Mouse (Mus musculus): Measurements from ENCODE around the gene St3gal3. TPM values are rescaled to one million over a fixed set of nuclear protein-coding genes. Genes with fewer than 3 reads are reported as not detected.

St3gal3 gene
- polyA plus RNA-seq, 1 experiment from 2014 or later, result 2.5 TPM

- no peaks in the 10 kb centered on the region for H3K9me3 ChIP-seq (replicated peaks; ENCODE audit: control insufficient read depth, low read length)
- no peak overlapping the region for H3K27ac ChIP-seq (ENCODE audit: low read length)
- no peaks in the 10 kb centered on the region for H3K27me3 ChIP-seq (ENCODE audit: control insufficient read depth, insufficient read depth, low read depth, low read length)
- H3K36me3 ChIP-seq (ENCODE audit: control insufficient read depth, insufficient read depth), result 0 out of 2 replicates have a peak, but pooled peaks cover 3% of the 10 kb centered on the region
- no peak overlapping the region for H3K4me3 ChIP-seq (ENCODE audit: low read depth, low read length)
- 56% methylated on average over 4 of the region's 4 CpGs for WGBS (ENCODE audit: insufficient replicate concordance)
- no peak for ATAC-seq (ENCODE audit: low read depth)
- H3K4me2 ChIP-seq (ENCODE audit: low read depth, low read length), result no peak overlapping the region
- H3K4me1 ChIP-seq (ENCODE audit: control insufficient read depth, low read depth, low read length), result no peaks in the 10 kb centered on the region
- no peak overlapping the region for H3K9ac ChIP-seq (ENCODE audit: low read depth, low read length)
Observed at GRCm38 (mm10) chr4:117957492-117957891, 177.2 kb downstream of the St3gal3 start.

DNA sequence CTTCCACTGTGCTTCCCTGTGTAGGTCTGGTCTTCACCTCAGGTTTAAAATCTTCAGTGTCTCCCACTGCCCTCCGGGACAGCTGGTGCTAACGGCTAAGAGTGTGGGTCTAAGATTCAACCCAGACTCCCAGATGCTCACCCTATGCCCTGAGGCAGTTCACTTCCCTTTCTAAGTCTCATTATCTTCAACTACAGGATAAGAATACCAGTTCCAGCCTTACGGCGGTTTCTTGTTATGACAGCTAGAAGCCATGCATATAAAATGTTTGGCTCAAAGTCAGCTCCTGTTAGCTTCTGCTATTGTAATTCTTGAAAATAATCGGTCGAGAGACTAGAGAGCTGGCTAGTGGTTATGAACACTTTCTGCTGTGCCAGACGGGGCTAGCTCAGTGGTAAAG is 187.2 kb downstream of the St3gal3 start:
- H3K27ac ChIP-seq (ENCODE audit: low read length), result no peak overlapping the region
- H3K4me3 ChIP-seq (ENCODE audit: low read depth, low read length), result no peak overlapping the region
- WGBS (ENCODE audit: insufficient replicate concordance), result 76% methylated on average over 7 of the region's 7 CpGs

GRCm38 (mm10) chr4:117946639-117947305 is 187.9 kb downstream of the St3gal3 start:
- no peak overlapping the region for H3K27ac ChIP-seq (ENCODE audit: low read length)
- no peaks in the 10 kb centered on the region for H3K9me3 ChIP-seq (replicated peaks; ENCODE audit: control insufficient read depth, low read length)
- H3K27me3 ChIP-seq (ENCODE audit: control insufficient read depth, insufficient read depth, low read depth, low read length), result no peaks in the 10 kb centered on the region
- no peak for ATAC-seq (ENCODE audit: low read depth)
- no peaks in the 10 kb centered on the region for H3K36me3 ChIP-seq (ENCODE audit: control insufficient read depth, insufficient read depth)
- H3K4me3 ChIP-seq (ENCODE audit: low read depth, low read length), result no peak overlapping the region
- no peak overlapping the region for H3K4me2 ChIP-seq (ENCODE audit: low read depth, low read length)
- no peaks in the 10 kb centered on the region for H3K4me1 ChIP-seq (ENCODE audit: control insufficient read depth, low read depth, low read length)
- H3K9ac ChIP-seq (ENCODE audit: low read depth, low read length), result no peak overlapping the region
- WGBS (ENCODE audit: insufficient replicate concordance), result 77% methylated on average over 11 of the region's 11 CpGs

More for the DNA sequence above, 187.2 kb downstream of the St3gal3 start:
- Histone ChIP-seq H3K36me3 (ENCODE audit: control insufficient read depth, insufficient read depth) (no peaks in the 10 kb centered on the region), H3K9ac (ENCODE audit: low read depth, low read length) (no peak overlapping the region), H3K4me2 (ENCODE audit: low read depth, low read length) (no peak overlapping the region), H3K9me3 (replicated peaks; ENCODE audit: control insufficient read depth, low read length) (no peaks in the 10 kb centered on the region), H3K4me1 (ENCODE audit: control insufficient read depth, low read depth, low read length) (no peaks in the 10 kb centered on the region), H3K27me3 (ENCODE audit: control insufficient read depth, insufficient read depth, low read depth, low read length) (no peaks in the 10 kb centered on the region)
- no peak for ATAC-seq (ENCODE audit: low read depth)

DNA sequence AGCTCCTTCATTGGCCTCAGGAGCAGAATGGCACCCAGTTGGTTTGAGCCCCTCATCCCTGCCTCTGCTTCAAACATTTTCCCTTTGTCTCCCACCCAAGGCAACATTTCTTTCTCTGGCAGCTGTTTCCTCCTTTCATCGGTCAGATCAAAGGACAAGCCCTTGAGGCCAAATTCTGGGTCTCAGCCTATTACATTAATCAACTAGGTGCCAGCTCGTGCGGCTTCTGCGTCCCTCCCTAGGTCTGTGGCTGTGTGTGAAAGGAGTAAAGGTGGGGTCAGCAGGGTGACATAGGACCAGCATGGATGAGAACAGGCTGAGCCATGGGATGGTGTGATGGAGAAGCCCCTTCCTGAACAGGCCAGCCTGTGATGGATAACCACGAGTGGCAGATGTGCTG is 191.4 kb downstream of the St3gal3 start:
- WGBS (ENCODE audit: insufficient replicate concordance), result 48% methylated on average over 5 of the region's 5 CpGs
- no peak overlapping the region for H3K4me2 ChIP-seq (ENCODE audit: low read depth, low read length)
- no peaks in the 10 kb centered on the region for H3K9me3 ChIP-seq (replicated peaks; ENCODE audit: control insufficient read depth, low read length)
- no peak for ATAC-seq (ENCODE audit: low read depth)
- H3K36me3 ChIP-seq (ENCODE audit: control insufficient read depth, insufficient read depth), result no peaks in the 10 kb centered on the region
- no peaks in the 10 kb centered on the region for H3K4me1 ChIP-seq (ENCODE audit: control insufficient read depth, low read depth, low read length)
- no peak overlapping the region for H3K4me3 ChIP-seq (ENCODE audit: low read depth, low read length)
- no peaks in the 10 kb centered on the region for H3K27me3 ChIP-seq (ENCODE audit: control insufficient read depth, insufficient read depth, low read depth, low read length)
- no peak overlapping the region for H3K9ac ChIP-seq (ENCODE audit: low read depth, low read length)
- H3K27ac ChIP-seq (ENCODE audit: low read length), result no peak overlapping the region

DNA sequence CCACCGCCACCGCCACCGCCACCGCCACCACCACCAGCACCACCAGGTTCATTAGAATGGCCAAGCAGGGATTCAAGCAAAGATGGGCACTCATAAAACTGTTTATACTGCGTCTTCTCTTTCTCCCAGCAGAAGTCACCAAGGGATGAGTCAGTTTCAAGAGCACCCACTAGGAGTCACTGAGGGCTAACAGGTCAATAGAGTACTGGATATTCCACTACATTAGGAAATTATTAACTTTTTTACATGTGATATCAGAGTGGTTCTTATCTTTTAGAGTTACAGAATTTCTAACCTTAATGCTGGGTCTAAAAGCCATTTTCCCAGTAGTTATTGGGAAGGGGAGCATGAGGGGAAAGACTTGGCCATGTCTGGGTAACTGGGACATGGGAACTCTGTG is 197.8 kb downstream of the St3gal3 start:
- no peaks in the 10 kb centered on the region for H3K4me1 ChIP-seq (ENCODE audit: control insufficient read depth, low read depth, low read length)
- H3K4me2 ChIP-seq (ENCODE audit: low read depth, low read length), result no peak overlapping the region
- H3K9me3 ChIP-seq (replicated peaks; ENCODE audit: control insufficient read depth, low read length), result no peaks in the 10 kb centered on the region
- no peaks in the 10 kb centered on the region for H3K27me3 ChIP-seq (ENCODE audit: control insufficient read depth, insufficient read depth, low read depth, low read length)
- no peak overlapping the region for H3K4me3 ChIP-seq (ENCODE audit: low read depth, low read length)
- 82% methylated on average over 5 of the region's 5 CpGs for WGBS (ENCODE audit: insufficient replicate concordance)
- H3K27ac ChIP-seq (ENCODE audit: low read length), result no peak overlapping the region
- ATAC-seq (ENCODE audit: low read depth), result no peak
- no peak overlapping the region for H3K9ac ChIP-seq (ENCODE audit: low read depth, low read length)
- no peaks in the 10 kb centered on the region for H3K36me3 ChIP-seq (ENCODE audit: control insufficient read depth, insufficient read depth)

- Histone ChIP-seq H3K4me1 (ENCODE audit: control insufficient read depth, low read depth, low read length) (peaks cover 9% of the 10 kb centered on the region), H3K4me2 (ENCODE audit: low read depth, low read length) (no peak overlapping the region), H3K27ac (ENCODE audit: low read length) (no peak overlapping the region), H3K27me3 (ENCODE audit: control insufficient read depth, insufficient read depth, low read depth, low read length) (peaks cover 15% of the 10 kb centered on the region), H3K4me3 (ENCODE audit: low read depth, low read length) (no peak overlapping the region), H3K9me3 (replicated peaks; ENCODE audit: control insufficient read depth, low read length) (no peaks in the 10 kb centered on the region), H3K9ac (ENCODE audit: low read depth, low read length) (no peak overlapping the region), H3K36me3 (ENCODE audit: control insufficient read depth, insufficient read depth) (no peaks in the 10 kb centered on the region)
- WGBS (ENCODE audit: insufficient replicate concordance), result 63% methylated on average over 4 of the region's 4 CpGs
- no peak for ATAC-seq (ENCODE audit: low read depth)
Observed at GRCm38 (mm10) chr4:117934081-117934480, 200.6 kb downstream of the St3gal3 start.

GRCm38 (mm10) chr4:117933248-117933647 is 201.5 kb downstream of the St3gal3 start:
- Histone ChIP-seq H3K36me3 (ENCODE audit: control insufficient read depth, insufficient read depth) (no peaks in the 10 kb centered on the region), H3K27ac (ENCODE audit: low read length) (no peak overlapping the region)
- ATAC-seq (ENCODE audit: low read depth), result no peak

GRCm38 (mm10) chr4:117929391-117929881 is 205.3 kb downstream of the St3gal3 start, which contains the start of gene Artn:
TSS of gene Artn (minus strand) at chr4:117929763.
- Histone ChIP-seq H3K9me3 (replicated peaks; ENCODE audit: control insufficient read depth, low read length) (no peaks in the 10 kb centered on the region), H3K27me3 (ENCODE audit: control insufficient read depth, insufficient read depth, low read depth, low read length) (peaks cover 60% of the 10 kb centered on the region), H3K4me1 (ENCODE audit: control insufficient read depth, low read depth, low read length) (peaks cover 35% of the 10 kb centered on the region), H3K4me3 (ENCODE audit: low read depth, low read length) (peak within 1 kb of the TSS; percentile 44), H3K36me3 (ENCODE audit: control insufficient read depth, insufficient read depth) (no peaks in the 10 kb centered on the region), H3K4me2 (ENCODE audit: low read depth, low read length) (peak within 1 kb of the TSS; percentile 74), H3K27ac (ENCODE audit: low read length) (peak within 1 kb of the TSS; percentile 64), H3K9ac (ENCODE audit: low read depth, low read length) (peak within 1 kb of the TSS; percentile 60)
- WGBS (ENCODE audit: insufficient replicate concordance), result 4% methylated on average over 33 of the region's 33 CpGs
- ATAC-seq (ENCODE audit: low read depth), result peak; percentile 4; the same call in 1 of the 2 replicates

More at GRCm38 (mm10) chr4:117933248-117933647, 201.5 kb downstream of the St3gal3 start:
- no peak overlapping the region for H3K4me2 ChIP-seq (ENCODE audit: low read depth, low read length)
- H3K4me1 ChIP-seq (ENCODE audit: control insufficient read depth, low read depth, low read length), result peaks cover 16% of the 10 kb centered on the region
- 79% methylated on average over 5 of the region's 5 CpGs for WGBS (ENCODE audit: insufficient replicate concordance)
- H3K9ac ChIP-seq (ENCODE audit: low read depth, low read length), result no peak overlapping the region
- no peaks in the 10 kb centered on the region for H3K9me3 ChIP-seq (replicated peaks; ENCODE audit: control insufficient read depth, low read length)
- no peak overlapping the region for H3K4me3 ChIP-seq (ENCODE audit: low read depth, low read length)
- peaks cover 22% of the 10 kb centered on the region for H3K27me3 ChIP-seq (ENCODE audit: control insufficient read depth, insufficient read depth, low read depth, low read length)

- Histone ChIP-seq H3K4me2 (ENCODE audit: low read depth, low read length) (peak overlapping the region; percentile 74), H3K36me3 (ENCODE audit: control insufficient read depth, insufficient read depth) (no peaks in the 10 kb centered on the region), H3K9ac (ENCODE audit: low read depth, low read length) (peak overlapping the region; percentile 60), H3K9me3 (replicated peaks; ENCODE audit: control insufficient read depth, low read length) (no peaks in the 10 kb centered on the region), H3K4me1 (ENCODE audit: control insufficient read depth, low read depth, low read length) (peaks cover 35% of the 10 kb centered on the region), H3K27ac (ENCODE audit: low read length) (peak overlapping the region; percentile 64), H3K4me3 (ENCODE audit: low read depth, low read length) (peak overlapping the region; percentile 44), H3K27me3 (ENCODE audit: control insufficient read depth, insufficient read depth, low read depth, low read length) (peaks cover 65% of the 10 kb centered on the region)
- 1% methylated on average over 13 of the region's 13 CpGs for WGBS (ENCODE audit: insufficient replicate concordance)
- ATAC-seq (ENCODE audit: low read depth), result peak; percentile 94
Observed at GRCm38 (mm10) chr4:117928699-117929241, 205.9 kb downstream of the St3gal3 start.
